Mouse (Mus musculus) ES-E14 (cell line): ENCODE results near the gene Acot3. TPM values are rescaled to one million over a fixed set of nuclear protein-coding genes. Genes with fewer than 3 reads are reported as not detected.
A peak's percentile ranks its signal among the peaks of the same experiment; 100 is the strongest.

Source experiments
- DNase-seq: peaks from one replicate; pipeline ENCODE4 v3.0.0-alpha.2; 2013; ENCODE audit warnings: low read depth, low spot score
- H3K27ac ChIP-seq: 2 replicates; pipeline ENCODE4 v1.5.1; 2012; ENCODE audit warnings: low read depth, mild to moderate bottlenecking, low read length, moderate library complexity, mixed read lengths; ENCODE audit not compliant: poor library complexity, insufficient read depth, severe bottlenecking
- H3K36me3 ChIP-seq: 2 replicates; pipeline ENCODE4 v1.6.1; 2012; ENCODE audit warnings: mild to moderate bottlenecking, low read length, moderate library complexity, mixed read lengths; ENCODE audit not compliant: control insufficient read depth, poor library complexity, insufficient read depth, severe bottlenecking
- H3K4me1 ChIP-seq, 2 experiments: fragments of 150-350 bp in 1 of 2; sonication (generic) in 1 of 2; 2 replicates each; pipeline ENCODE4 v1.6.1; 2012; ENCODE audit warnings: low read length in 2 of 2, mild to moderate bottlenecking in 1 of 2, mixed read lengths in 1 of 2; ENCODE audit not compliant: control insufficient read depth in 2 of 2, insufficient read depth in 2 of 2, poor library complexity in 1 of 2
- H3K4me3 ChIP-seq, 2 experiments: fragments of 150-350 bp in 1 of 2; sonication (generic) in 1 of 2; 2 replicates each; pipeline ENCODE4 v1.5.1; 2012; ENCODE audit warnings: low read length in 2 of 2, low read depth in 1 of 2, mild to moderate bottlenecking in 1 of 2, mixed read lengths in 1 of 2; ENCODE audit not compliant: insufficient read depth in 1 of 2, poor library complexity in 1 of 2, severe bottlenecking in 1 of 2
- H3K9ac ChIP-seq: 2 replicates; pipeline ENCODE4 v1.6.1; 2012; ENCODE audit warnings: low read depth, mild to moderate bottlenecking, low read length, mixed read lengths; ENCODE audit not compliant: poor library complexity, insufficient read depth, severe bottlenecking
- H3K9me3 ChIP-seq: fragments of 150-350 bp; sonication (generic); 2 replicates; pipeline ENCODE4 v1.6.1; 2012; ENCODE audit warnings: low read depth, mild to moderate bottlenecking, low read length; ENCODE audit not compliant: control insufficient read depth, insufficient read depth
- CHD2 ChIP-seq: IDR thresholded peaks from 2 replicates; pipeline ENCODE4 v1.6.1; 2014; ENCODE audit warnings: mild to moderate bottlenecking, low read depth, low read length, inconsistent platforms
- HCFC1 ChIP-seq: IDR thresholded peaks from 2 replicates; pipeline ENCODE4 v1.6.1; 2012; ENCODE audit warnings: low read length, inconsistent platforms, borderline replicate concordance; ENCODE audit not compliant: insufficient read depth
- MAFK ChIP-seq: IDR thresholded peaks from 2 replicates; pipeline ENCODE4 v1.6.1; 2014; ENCODE audit warnings: mild to moderate bottlenecking, low read depth, low read length, inconsistent platforms; ENCODE audit not compliant: insufficient read depth
- ZC3H11A ChIP-seq: IDR thresholded peaks from 2 replicates; pipeline ENCODE4 v1.6.1; 2012; ENCODE audit warnings: low read depth, mild to moderate bottlenecking, inconsistent platforms, low read length, borderline replicate concordance
- ZNF384 ChIP-seq: IDR thresholded peaks from 2 replicates; pipeline ENCODE4 v1.6.1; 2012; ENCODE audit warnings: low read depth, low read length, inconsistent platforms
- in situ Hi-C, 2 experiments: fragments of 600-800 bp; cut with MboI; formaldehyde crosslinking; loops; one replicate each; pipeline ENCODE4 v1.15.1; 2025; ENCODE audit warnings: low sequenced_read_pairs in 2 of 2, inconsistent platforms in 1 of 2; ENCODE audit not compliant: unreplicated experiment in 2 of 2
- total RNA-seq: library from RNA; depleted of rRNA; stranded (reverse); fragments of 300-350 nt; gene quantifications from 2 replicates; pipeline ENCODE4 v1.2.3, GENCODE M21; 2012

Acot3 gene
- total RNA-seq, 1 experiment, result 0.27 TPM

GRCm38 (mm10) chr12:84053173-84053572 is 1.2 kb downstream of the Acot3 start:
- peak overlapping the region; percentile 23 for H3K9ac ChIP-seq
- no peaks in the 10 kb centered on the region for H3K4me1 ChIP-seq
- DNase-seq, result no peak
- in situ Hi-C loops, result no loop called here
- H3K4me3 ChIP-seq, result peak overlapping the region; percentile 56
- no peaks in the 10 kb centered on the region for H3K36me3 ChIP-seq
- no peak overlapping the region for H3K27ac ChIP-seq
- 0 out of 2 replicates have a peak, but pooled peaks cover 1% of the 10 kb centered on the region for H3K9me3 ChIP-seq
- TF ChIP-seq MAFK, result no peak
- TF ChIP-seq HCFC1, result no peak
- TF ChIP-seq CHD2, result no peak
- no peak for TF ChIP-seq ZNF384
- TF ChIP-seq ZC3H11A, result no peak

- Histone ChIP-seq H3K4me1 (no peaks in the 10 kb centered on the region), H3K4me3 (peak overlapping the region; percentile 56), H3K9me3 (no peaks in the 10 kb centered on the region), H3K36me3 (no peaks in the 10 kb centered on the region), H3K27ac (no peak overlapping the region), H3K9ac (peak overlapping the region; percentile 23; the same call in 1 of the 2 replicates)
- TF ChIP-seq HCFC1 (0 out of 2 replicates have a peak, but pooled peaks have one; percentile 3), ZC3H11A (no peak)
- in situ Hi-C loops, result no loop called here
- DNase-seq, result no peak
These were observed 1.9 kb downstream of the Acot3 start for GRCm38 (mm10) chr12:84053679-84054391.

GRCm38 (mm10) chr12:84060946-84061345 is 9.0 kb downstream of the Acot3 start:
- Histone ChIP-seq H3K9ac (no peak overlapping the region), H3K4me1 (peaks cover 0 to 2% of the 10 kb centered on the region in 2 experiments; a peak in 1 of 4 replicates), H3K36me3 (no peaks in the 10 kb centered on the region), H3K27ac (no peak overlapping the region), H3K4me3 (no peak overlapping the region), H3K9me3 (no peaks in the 10 kb centered on the region)
- TF ChIP-seq ZC3H11A, result no peak
- TF ChIP-seq MAFK, result no peak
- TF ChIP-seq HCFC1, result no peak
- TF ChIP-seq CHD2, result no peak
- no peak for TF ChIP-seq ZNF384
- in situ Hi-C loops, result no loop called here
- no peak for DNase-seq

- no peaks in the 10 kb centered on the region for H3K36me3 ChIP-seq
- no peaks in the 10 kb centered on the region for H3K9me3 ChIP-seq
- TF ChIP-seq CHD2, result no peak
- no peak for TF ChIP-seq MAFK
- TF ChIP-seq ZC3H11A, result no peak
- no peak for TF ChIP-seq ZNF384
- no peak for TF ChIP-seq HCFC1
- peak overlapping the region; percentile 2; the same call in 1 of the 2 replicates for H3K9ac ChIP-seq
- DNase-seq, result no peak
- no peak overlapping the region for H3K27ac ChIP-seq
- H3K4me3 ChIP-seq, result peak overlapping the region in 1 of 2 experiments; percentile 31; a peak in 2 of 4 replicates
- in situ Hi-C loops, result no loop called here
- H3K4me1 ChIP-seq, result peaks cover 0 to 2% of the 10 kb centered on the region in 2 experiments; a peak in 1 of 4 replicates
These were observed 10.4 kb downstream of the Acot3 start for GRCm38 (mm10) chr12:84062336-84062735.
